Mouse (Mus musculus): ENCODE measurements around the gene Kcnrg.
"Not testable (repeated sequence)": the region's sequence is repeated elsewhere in the genome, so short reads cannot be mapped to it uniquely, and the experiment has no call there.

The Kcnrg gene

DNA sequence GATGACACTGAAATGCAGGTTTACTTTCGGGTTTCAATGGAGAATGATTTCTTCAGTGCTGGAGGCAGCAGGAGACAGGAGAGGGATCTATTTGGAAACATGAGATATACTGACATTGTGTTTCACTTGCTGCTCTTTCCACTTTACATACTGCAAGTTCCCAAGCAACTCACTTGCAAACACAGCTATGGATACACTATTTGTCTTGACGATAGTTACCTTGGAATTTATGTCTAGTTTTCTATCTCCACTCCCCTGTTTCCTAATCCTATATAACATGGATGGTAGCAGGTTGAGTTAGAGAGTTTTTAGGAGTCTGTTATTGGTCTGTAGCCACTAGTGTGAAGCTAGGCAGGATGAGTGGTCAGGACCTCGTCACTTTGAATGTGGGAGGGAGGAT, at the start of gene Kcnrg:
Gene Kcnrg (plus strand): TSS at position 301 of the 400 bp plus-strand sequence.
- in situ Hi-C loops (cut with MboI; ENCODE audit: low sequenced_read_pairs), result no loop called here

DNA sequence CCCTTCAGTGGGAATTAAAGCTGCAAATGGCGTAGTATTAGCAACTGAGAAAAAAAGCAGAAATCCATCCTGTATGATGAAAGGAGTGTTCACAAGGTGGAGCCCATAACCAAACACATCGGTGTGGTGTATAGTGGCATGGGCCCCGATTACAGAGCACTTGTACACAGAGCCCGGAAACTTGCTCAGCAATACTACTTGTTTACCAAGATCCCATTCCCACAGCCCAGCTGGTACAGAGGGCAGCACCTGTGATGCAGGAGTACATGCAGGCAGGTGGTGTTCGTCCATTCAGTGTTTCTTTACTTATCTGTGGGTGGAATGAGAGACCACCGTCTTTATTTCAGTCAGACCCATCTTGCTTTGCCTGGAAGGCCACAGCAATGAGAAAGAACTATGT, 48.4 kb upstream of the Kcnrg start:
- in situ Hi-C loops (cut with MboI; ENCODE audit: low sequenced_read_pairs), result loop anchor here (25.0 kb wide), 3 partner anchors 478 to 903 kb away; partner anchors contain the start of gene Gucy1b2

GRCm38 (mm10) chr14:61559856-61560255, 47.4 kb upstream of the Kcnrg start:
- in situ Hi-C loops (cut with MboI; ENCODE audit: low sequenced_read_pairs), result loop anchor here (25.0 kb wide), 3 partner anchors 477 to 902 kb away; partner anchors contain the start of gene Gucy1b2

DNA sequence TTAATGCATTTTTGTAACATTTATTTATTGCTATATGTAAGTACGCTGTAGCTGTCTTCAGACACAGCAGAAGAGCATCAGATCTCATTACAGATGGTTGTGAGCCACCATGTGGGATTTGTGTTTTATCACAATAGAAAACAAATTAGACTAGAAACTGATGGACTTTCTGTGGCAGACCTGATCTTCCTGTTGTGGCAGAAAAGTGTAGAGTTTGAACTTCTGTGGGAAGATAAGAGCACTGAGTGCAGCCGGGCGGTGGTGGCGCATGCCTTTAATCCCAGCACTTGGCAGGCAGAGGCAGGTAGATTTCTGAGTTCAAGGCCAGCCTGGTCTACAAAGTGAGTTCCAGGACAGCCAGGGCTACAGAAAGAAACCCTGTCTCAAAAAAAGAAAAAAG, 41.0 kb upstream of the Kcnrg start:
- in situ Hi-C loops (cut with MboI; ENCODE audit: low sequenced_read_pairs), result loop anchor here (25.0 kb wide), 3 partner anchors 471 to 896 kb away; partner anchors contain the start of gene Gucy1b2

- in situ Hi-C loops (cut with MboI; ENCODE audit: low sequenced_read_pairs), result loop anchor here (25.0 kb wide), 3 partner anchors 468 to 893 kb away; partner anchors contain the start of gene Gucy1b2
These were observed 37.9 kb upstream of the Kcnrg start for GRCm38 (mm10) chr14:61569344-61569743.

DNA sequence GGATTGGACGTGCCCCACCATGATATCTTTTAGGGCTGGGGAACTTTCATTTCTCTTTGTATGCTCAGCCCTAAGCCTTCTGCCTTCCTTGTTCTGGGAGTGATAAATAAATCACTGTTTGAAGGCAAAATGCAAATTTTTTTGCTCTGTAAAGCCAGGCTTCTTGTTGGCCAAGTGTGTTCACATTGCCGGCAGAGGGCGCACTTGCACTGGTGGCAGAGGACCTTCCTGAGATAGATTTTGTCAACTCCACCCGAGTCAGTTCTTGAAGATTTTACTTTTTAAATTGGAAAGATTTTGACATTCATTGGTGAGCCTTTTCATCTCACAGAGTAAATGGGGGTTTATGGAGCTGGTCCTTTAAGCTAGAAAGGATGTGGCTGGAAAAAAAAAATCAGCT, 35.9 kb upstream of the Kcnrg start:
- in situ Hi-C loops (cut with MboI; ENCODE audit: low sequenced_read_pairs), result loop anchor here (25.0 kb wide), 3 partner anchors 466 to 891 kb away; partner anchors contain the start of gene Gucy1b2

- in situ Hi-C loops (cut with MboI; ENCODE audit: low sequenced_read_pairs), result loop anchor here (25.0 kb wide), 3 partner anchors 465 to 890 kb away; partner anchors contain the start of gene Gucy1b2
These were observed 35.1 kb upstream of the Kcnrg start for GRCm38 (mm10) chr14:61572131-61572530.

- in situ Hi-C loops (cut with MboI; ENCODE audit: low sequenced_read_pairs), result no loop called here
These were observed 32.2 kb upstream of the Kcnrg start for GRCm38 (mm10) chr14:61575066-61575465.

GRCm38 (mm10) chr14:61575941-61576340, 31.3 kb upstream of the Kcnrg start:
- in situ Hi-C loops (cut with MboI; ENCODE audit: low sequenced_read_pairs), result no loop called here

DNA sequence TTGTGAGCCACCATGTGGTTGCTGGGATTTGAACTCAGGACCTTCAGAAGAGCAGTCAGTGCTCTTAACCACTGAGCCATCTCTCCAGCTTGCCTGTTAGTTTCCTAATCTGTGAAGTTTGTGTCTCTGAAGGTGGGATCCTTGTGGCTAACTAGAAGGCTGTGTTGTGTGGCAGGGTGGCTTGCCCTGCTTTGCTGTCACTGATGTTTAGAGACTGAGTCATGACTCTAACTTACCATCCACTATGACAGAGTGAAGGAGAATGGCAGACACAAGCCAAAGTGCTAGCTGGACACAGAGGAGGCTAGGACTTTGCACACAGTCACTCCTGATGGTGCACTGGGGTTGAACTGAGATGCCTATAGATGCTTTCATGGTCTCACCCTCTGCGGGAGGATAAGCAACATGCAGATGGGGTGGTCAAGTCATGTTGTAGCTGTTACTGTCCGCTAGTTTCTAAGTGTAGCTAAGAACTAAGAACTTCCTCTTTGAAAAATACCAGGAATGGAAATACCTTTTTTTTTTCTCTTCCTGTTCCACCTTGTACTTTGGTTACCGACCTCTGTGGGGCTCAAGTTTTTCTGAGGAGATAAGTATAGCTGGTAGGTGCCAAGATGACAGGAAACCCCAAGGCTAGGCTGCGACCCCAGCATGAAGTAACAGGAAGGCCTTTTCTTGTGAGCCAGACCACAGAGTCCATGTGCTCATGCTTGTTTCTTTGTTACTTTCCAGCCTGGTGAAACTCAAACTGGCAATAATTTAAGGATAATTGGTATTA, 17.8 kb upstream of the Kcnrg start:
- in situ Hi-C loops (cut with MboI; ENCODE audit: low sequenced_read_pairs), result no loop called here

- in situ Hi-C loops (cut with MboI; ENCODE audit: low sequenced_read_pairs), result no loop called here
These were observed 10.4 kb upstream of the Kcnrg start for GRCm38 (mm10) chr14:61596719-61597426.

GRCm38 (mm10) chr14:61597968-61598367, 9.3 kb upstream of the Kcnrg start, which contains the start of gene Trim13:
TSS of gene Trim13 (plus strand) at chr14:61598247.
- in situ Hi-C loops (cut with MboI; ENCODE audit: low sequenced_read_pairs), result no loop called here

GRCm38 (mm10) chr14:61599057-61599806, 8.0 kb upstream of the Kcnrg start:
- in situ Hi-C loops (cut with MboI; ENCODE audit: low sequenced_read_pairs), result no loop called here

GRCm38 (mm10) chr14:61601348-61601747, 5.9 kb upstream of the Kcnrg start:
- in situ Hi-C loops (cut with MboI; ENCODE audit: low sequenced_read_pairs), result no loop called here

DNA sequence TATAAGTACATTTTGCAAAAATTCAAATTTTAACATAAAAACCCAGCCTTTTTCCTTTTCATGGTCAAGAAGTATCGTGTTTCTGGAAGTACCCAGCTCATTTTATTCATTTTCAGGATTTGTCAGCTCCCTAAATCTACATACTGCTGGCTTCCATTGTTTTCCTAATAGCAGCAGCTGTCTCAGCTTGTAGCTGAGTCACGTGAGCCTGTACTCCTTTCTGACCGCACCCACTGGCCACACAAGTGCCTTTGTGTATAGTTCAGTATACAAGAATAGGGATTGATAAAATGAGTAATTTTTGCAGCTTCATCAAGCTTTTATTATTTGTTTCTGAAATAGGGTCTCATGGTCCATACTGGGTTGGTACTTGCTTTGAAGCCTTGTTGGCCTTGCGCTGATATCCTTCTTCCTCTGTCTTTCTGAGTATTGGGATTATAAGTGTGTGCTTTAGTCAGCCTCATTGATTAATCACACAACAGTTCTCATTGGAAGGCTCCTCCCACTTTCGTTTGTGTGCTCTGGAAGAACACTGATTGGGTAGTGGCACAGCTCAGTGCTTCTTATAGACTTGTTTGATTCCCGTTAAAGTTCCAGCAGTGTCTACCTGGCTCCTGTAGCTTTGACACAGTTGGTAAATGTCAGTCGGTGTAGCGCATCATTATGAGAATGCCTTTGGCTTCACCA, 4.0 kb upstream of the Kcnrg start:
- in situ Hi-C loops (cut with MboI; ENCODE audit: low sequenced_read_pairs), result no loop called here

- in situ Hi-C loops (cut with MboI; ENCODE audit: low sequenced_read_pairs), result no loop called here
These were observed 3.2 kb upstream of the Kcnrg start for GRCm38 (mm10) chr14:61604081-61604480.

- in situ Hi-C loops (cut with MboI; ENCODE audit: low sequenced_read_pairs), result not testable (repeated sequence)
These were observed 1.2 kb upstream of the Kcnrg start for GRCm38 (mm10) chr14:61606088-61606487.

GRCm38 (mm10) chr14:61611766-61612165, 4.5 kb downstream of the Kcnrg start:
- in situ Hi-C loops (cut with MboI; ENCODE audit: low sequenced_read_pairs), result no loop called here

DNA sequence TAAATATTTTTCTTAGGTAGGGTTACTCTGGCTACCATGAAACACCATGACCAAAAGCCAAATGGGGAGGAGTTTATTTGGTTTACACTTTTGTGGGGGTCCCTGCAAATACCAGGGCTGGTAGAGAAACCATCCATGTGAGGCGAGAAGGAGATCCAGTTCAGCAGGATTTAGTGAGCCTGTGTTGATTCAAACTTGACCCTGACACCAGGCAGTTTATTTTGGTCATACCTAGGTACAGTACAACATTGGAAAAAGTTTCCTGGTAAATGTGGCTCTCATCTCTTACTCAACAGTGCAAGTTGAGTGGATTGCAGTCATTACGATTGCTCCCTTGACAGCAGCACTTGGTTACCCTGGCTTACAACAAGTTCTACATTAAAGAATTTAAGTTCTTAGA, 6.1 kb downstream of the Kcnrg start:
- in situ Hi-C loops (cut with MboI; ENCODE audit: low sequenced_read_pairs), result no loop called here

DNA sequence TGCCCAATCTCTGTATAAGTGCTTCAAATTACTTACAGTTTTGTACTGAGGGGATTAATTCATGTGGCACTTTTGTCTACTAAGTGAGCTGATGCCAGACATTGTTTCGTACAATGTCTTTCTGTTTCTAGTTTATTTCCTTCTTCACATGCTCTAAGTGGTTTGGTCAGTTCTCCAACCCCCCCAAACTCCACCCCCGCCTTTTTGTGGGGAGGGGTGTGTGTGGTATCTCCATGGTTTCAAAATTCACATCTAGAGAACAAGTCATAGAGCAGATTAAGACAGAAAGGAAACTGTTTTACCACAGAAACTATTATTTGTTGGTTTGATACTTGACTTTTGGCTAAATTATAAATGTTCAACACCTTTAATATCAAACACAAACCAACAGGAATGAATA, 13.1 kb downstream of the Kcnrg start:
- in situ Hi-C loops (cut with MboI; ENCODE audit: low sequenced_read_pairs), result no loop called here

Data from CH12F3 (cell line).